In genomic region chr12:98471232-98471631, GRCm38 (mm10) we compare ENCODE assay signal across 19 mouse cellular contexts.
"Had no signal": no experiment of that assay in that cellular context is flagged by ENCODE, and none has a peak within 500 bp of the region (broad histone marks: within the 10 kb centered on the region; RNA-seq: fewer than 3 reads in every experiment).

No protein-coding gene starts in this region.

- DNase-seq: liver, postnatal 0 days; lung, adult 2 months; lung, postnatal 14 days; lung, postnatal 4 days; midbrain, embryonic 14.5 days; retina, postnatal 1 day; right cerebral cortex, adult 18-20 months; right cerebral cortex, postnatal 25 days; right cerebral cortex, postnatal 4 days; spleen, adult 18-20 months; thymus, adult 18-20 months; thymus, postnatal 14 days; thymus, postnatal 36 days had no signal

- H3K27me3 ChIP-seq: lung, embryonic 15.5 days; midbrain, embryonic 12.5 days; neural tube, embryonic 13.5 days; neural tube, embryonic 15.5 days had no signal

- H3K4me3 ChIP-seq: lung, embryonic 15.5 days; midbrain, embryonic 10.5 days; midbrain, embryonic 12.5 days; myocyte; neural tube, embryonic 13.5 days; neural tube, embryonic 15.5 days had no signal

- H3K27ac ChIP-seq: lung, embryonic 15.5 days; midbrain, embryonic 10.5 days; midbrain, embryonic 12.5 days; neural tube, embryonic 13.5 days; neural tube, embryonic 15.5 days had no signal

- H3K36me3 ChIP-seq: lung, embryonic 15.5 days; neural tube, embryonic 13.5 days; neural tube, embryonic 15.5 days had no signal

- H3K4me1 ChIP-seq: lung, embryonic 15.5 days; midbrain, embryonic 10.5 days; midbrain, embryonic 12.5 days; neural tube, embryonic 15.5 days had no signal
